Mouse (Mus musculus) MEL (cell line): ENCODE results near the gene Myh9. TPM values are rescaled to one million over a fixed set of nuclear protein-coding genes. Genes with fewer than 3 reads are reported as not detected.
"Not testable (repeated sequence)": the region's sequence is repeated elsewhere in the genome, so short reads cannot be mapped to it uniquely, and the experiment has no call there.

Experiments used
- DNase-seq: peaks from one replicate; pipeline ENCODE4 v3.0.0; 2011; ENCODE audit warnings: low read depth, low spot score
- H3K27ac ChIP-seq: 2 replicates; pipeline ENCODE4 v1.5.1; 2012; ENCODE audit warnings: low read depth, mild to moderate bottlenecking, control low read depth, low read length, moderate library complexity; ENCODE audit not compliant: control insufficient read depth
- H3K27me3 ChIP-seq, 2 experiments: fragments of 150-350 bp in 1 of 2; sonication (generic) in 1 of 2; 2 replicates each; pipeline ENCODE4 v1.6.1; 2012; ENCODE audit warnings: low read length in 2 of 2, mild to moderate bottlenecking in 2 of 2, improper control_type of control experiment in 1 of 2, moderate library complexity in 1 of 2; ENCODE audit not compliant: insufficient read depth in 2 of 2, control insufficient read depth in 1 of 2
- H3K36me3 ChIP-seq, 2 experiments: 2 replicates each; pipeline ENCODE4 v1.6.1; 2012 to 2014; ENCODE audit warnings: low read length in 2 of 2, improper control_type of control experiment in 1 of 2, inconsistent platforms in 1 of 2, mild to moderate bottlenecking in 1 of 2; ENCODE audit not compliant: insufficient read depth in 2 of 2, control insufficient read depth in 1 of 2
- H3K4me1 ChIP-seq, 2 experiments: fragments of 150-350 bp in 1 of 2; sonication (generic) in 1 of 2; 2 replicates each; pipeline ENCODE4 v1.6.1; 2012; ENCODE audit warnings: low read length in 2 of 2, improper control_type of control experiment in 1 of 2, mild to moderate bottlenecking in 1 of 2; ENCODE audit not compliant: insufficient read depth in 2 of 2, control insufficient read depth in 1 of 2
- H3K4me3 ChIP-seq, 2 experiments: fragments of 150-350 bp in 1 of 2; sonication (generic) in 1 of 2; 2 replicates each; pipeline ENCODE4 v1.5.1; 2012; ENCODE audit warnings: low read depth in 2 of 2, low read length in 2 of 2, mild to moderate bottlenecking in 2 of 2, moderate library complexity in 2 of 2, control low read depth in 1 of 2, improper control_type of control experiment in 1 of 2; ENCODE audit not compliant: control insufficient read depth in 1 of 2, insufficient read depth in 1 of 2
- H3K79me2 ChIP-seq: 2 replicates; pipeline ENCODE4 v1.6.1; 2012; ENCODE audit warnings: mild to moderate bottlenecking, low read length, moderate library complexity; ENCODE audit not compliant: control insufficient read depth, poor library complexity, insufficient read depth
- H3K9ac ChIP-seq: 2 replicates; pipeline ENCODE4 v1.6.1; 2012; ENCODE audit warnings: low read depth, mild to moderate bottlenecking, control low read depth, low read length, moderate library complexity; ENCODE audit not compliant: control insufficient read depth, poor library complexity, severe bottlenecking
- H3K9me3 ChIP-seq: fragments of 150-350 bp; sonication (generic); replicated peaks from 2 replicates; pipeline ENCODE4 v1.6.1; 2012; ENCODE audit warnings: mild to moderate bottlenecking, low read length, improper control_type of control experiment, moderate library complexity; ENCODE audit not compliant: insufficient read depth
- BHLHE40 ChIP-seq: IDR thresholded peaks from 2 replicates; pipeline ENCODE4 v1.6.1; 2012; ENCODE audit warnings: low read depth, mild to moderate bottlenecking, inconsistent platforms, low read length, improper control_type of control experiment, borderline replicate concordance
- CHD2 ChIP-seq: IDR thresholded peaks from 2 replicates; pipeline ENCODE4 v1.6.1; 2011; ENCODE audit warnings: low read length, improper control_type of control experiment
- CTCF ChIP-seq, 3 experiments: IDR thresholded peaks in 2 of 3; conservative IDR thresholded peaks in 1 of 3; 2 replicates each; pipeline ENCODE4 v1.5.1; 2011 to 2012; ENCODE audit warnings: low read length in 3 of 3, low read depth in 2 of 3, mild to moderate bottlenecking in 2 of 3, improper control_type of control experiment in 1 of 3, inconsistent platforms in 1 of 3, mixed read lengths in 1 of 3, moderate library complexity in 1 of 3; ENCODE audit not compliant: control insufficient read depth in 1 of 3, insufficient read depth in 1 of 3, poor library complexity in 1 of 3, severe bottlenecking in 1 of 3
- GATA1 ChIP-seq: IDR thresholded peaks from 2 replicates; pipeline ENCODE4 v1.6.1; 2011; ENCODE audit warnings: low read depth, low read length, improper control_type of control experiment
- JUND ChIP-seq: IDR thresholded peaks from 2 replicates; pipeline ENCODE4 v1.6.1; 2011; ENCODE audit warnings: low read depth, mild to moderate bottlenecking, improper control_type of control experiment, low read length
- KAT2A ChIP-seq: conservative IDR thresholded peaks from 2 replicates; pipeline ENCODE4 v1.6.1; 2012; ENCODE audit warnings: low read depth, low read length, improper control_type of control experiment, inconsistent platforms
- MAFK ChIP-seq: IDR thresholded peaks from 2 replicates; pipeline ENCODE4 v1.6.1; 2011; ENCODE audit warnings: low read depth, mild to moderate bottlenecking, low read length, improper control_type of control experiment, borderline replicate concordance
- MAX ChIP-seq: IDR thresholded peaks from 2 replicates; pipeline ENCODE4 v1.6.1; 2011; ENCODE audit warnings: low read length, improper control_type of control experiment
- MEF2A ChIP-seq: IDR thresholded peaks from 2 replicates; pipeline ENCODE4 v1.6.1; 2014; ENCODE audit warnings: low read depth, mild to moderate bottlenecking, inconsistent platforms, low read length, improper control_type of control experiment; ENCODE audit not compliant: poor library complexity, insufficient replicate concordance, severe bottlenecking; ENCODE audit errors: extremely low read depth
- MXI1 ChIP-seq: IDR thresholded peaks from 2 replicates; pipeline ENCODE4 v1.6.1; 2011; ENCODE audit warnings: mild to moderate bottlenecking, low read depth, low read length, improper control_type of control experiment
- MYC ChIP-seq: IDR thresholded peaks from 2 replicates; pipeline ENCODE4 v1.6.1; 2011; ENCODE audit warnings: low read depth, mild to moderate bottlenecking, low read length, improper control_type of control experiment, moderate library complexity
- RAD21 ChIP-seq: IDR thresholded peaks from 2 replicates; pipeline ENCODE4 v1.6.1; 2011; ENCODE audit warnings: mild to moderate bottlenecking, low read depth, low read length, improper control_type of control experiment
- SMC3 ChIP-seq: IDR thresholded peaks from 2 replicates; pipeline ENCODE4 v1.6.1; 2011; ENCODE audit warnings: low read depth, low read length, improper control_type of control experiment
- ZKSCAN1 ChIP-seq: IDR thresholded peaks from 2 replicates; pipeline ENCODE4 v1.6.1; 2012; ENCODE audit warnings: low read depth, mild to moderate bottlenecking, inconsistent platforms, low read length, improper control_type of control experiment, moderate library complexity
- polyA plus RNA-seq, 2 experiments: library from polyadenylated mRNA; stranded (reverse) in 1 of 2; unstranded in 1 of 2; fragments of >175 nt in 1 of 2; fragments of >200 nt in 1 of 2; gene quantifications; 2 replicates each; pipeline versions ENCODE4 v1.2.1 to v1.2.4; 2012; ENCODE audit warnings: low replicate concordance in 2 of 2, low read depth in 1 of 2; ENCODE audit not compliant: insufficient read length in 2 of 2, insufficient read depth in 1 of 2, missing spikeins in 1 of 2
- total RNA-seq: library from RNA; depleted of rRNA; stranded (reverse); fragments of 300-350 nt; gene quantifications from 2 replicates; pipeline ENCODE4 v1.2.3, GENCODE M21; 2012

Gene Myh9
- total and polyA plus RNA-seq, 3 experiments: 59.3 to 176 (median 158) TPM

GRCm38 (mm10) chr15:77731605-77732004 lies 110.4 kb downstream of the Myh9 start:
- H3K79me2 ChIP-seq: no peaks in the 10 kb centered on the region
- no peaks in the 10 kb centered on the region for H3K27me3 ChIP-seq
- no peaks in the 10 kb centered on the region for H3K9me3 ChIP-seq
- DNase-seq: no peak
- peaks cover 0 to 4% of the 10 kb centered on the region in 2 experiments; a peak in 1 of 4 replicates for H3K36me3 ChIP-seq
- TF ChIP-seq MAX: no peak
- TF ChIP-seq MAFK: no peak
- TF ChIP-seq JUND: no peak
- TF ChIP-seq KAT2A: no peak
- TF ChIP-seq CHD2: no peak
- TF ChIP-seq CTCF (IDR thresholded peaks at IDR 0.05 in 2 of 3, conservative IDR thresholded peaks at IDR 0.05 in 1 of 3; ENCODE audit: control insufficient read depth in 1 of 3, insufficient read depth in 1 of 3, low read depth in 2 of 3, low read length in 3 of 3, poor library complexity in 1 of 3, severe bottlenecking in 1 of 3): no peak
- TF ChIP-seq MXI1: no peak
- TF ChIP-seq RAD21: no peak
- TF ChIP-seq BHLHE40: no peak
- no peak for TF ChIP-seq ZKSCAN1
- no peak for TF ChIP-seq MEF2A
- TF ChIP-seq SMC3: no peak
- TF ChIP-seq MYC: no peak
- no peak for TF ChIP-seq GATA1
- no peak overlapping the region for H3K27ac ChIP-seq
- no peak overlapping the region for H3K9ac ChIP-seq
- peaks cover 0 to 7% of the 10 kb centered on the region in 2 experiments; a peak in 2 of 4 replicates for H3K4me1 ChIP-seq
- H3K4me3 ChIP-seq: no peak overlapping the region

GRCm38 (mm10) chr15:77728739-77729138 lies 113.2 kb downstream of the Myh9 start, which contains the start of gene Apol9b:
Gene Apol9b, plus strand, starts transcription at chr15:77729039.
- not testable (repeated sequence) for H3K4me1 ChIP-seq, H3K27ac ChIP-seq, H3K27me3 ChIP-seq, H3K36me3 ChIP-seq, H3K9ac ChIP-seq, H3K9me3 ChIP-seq, H3K79me2 ChIP-seq, H3K4me3 ChIP-seq, DNase-seq

- not testable (repeated sequence) for H3K27ac ChIP-seq, H3K36me3 ChIP-seq, H3K4me3 ChIP-seq, H3K9me3 ChIP-seq, H3K79me2 ChIP-seq, H3K27me3 ChIP-seq, H3K9ac ChIP-seq, DNase-seq, H3K4me1 ChIP-seq
Observed at GRCm38 (mm10) chr15:77727745-77728144, 114.2 kb downstream of the Myh9 start.
